Mouse (Mus musculus): Measurements from ENCODE around the gene AC124108.1.

DNA sequence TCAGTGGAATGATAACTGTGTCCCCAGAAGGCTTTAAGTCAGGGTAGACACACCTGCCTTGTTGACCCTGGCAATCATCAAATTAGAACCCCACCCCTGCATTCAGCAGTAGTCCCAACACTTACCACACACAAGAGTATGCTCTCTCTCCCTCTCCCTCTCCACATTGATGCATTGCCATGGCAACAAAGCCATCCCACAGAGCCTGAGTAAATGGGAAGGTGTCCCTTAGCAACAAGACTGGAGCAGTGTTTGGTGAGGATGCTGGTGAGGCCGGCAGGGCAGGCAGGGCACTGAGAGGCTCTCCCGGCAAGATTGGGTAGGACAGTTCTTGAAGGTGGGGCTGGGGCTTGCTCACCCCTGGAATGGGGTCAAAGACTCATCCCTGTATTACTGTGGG is 47.0 kb upstream of the AC124108.1 start:
- no peak for TF ChIP-seq CTCF (conservative IDR thresholded peaks at IDR 0.05; ENCODE audit: insufficient read depth, insufficient read length, low read depth, low read length)
- TF ChIP-seq POLR2A (IDR thresholded peaks at IDR 0.05; ENCODE audit: low read depth, low read length) = no peak

All from kidney, adult 2 months (tissue).